Mouse (Mus musculus) urinary bladder, postnatal 25 days (tissue): ENCODE results near the gene Tmem168.
A peak's percentile ranks its signal among the peaks of the same experiment; 100 is the strongest.

Experiments used
- DNase-seq: peaks from one replicate; pipeline ENCODE4 v3.0.0; 2022; ENCODE audit warnings: low spot score

Tmem168 gene

GRCm38 (mm10) chr6:13607621-13608493 lies at the start of gene Tmem168:
Gene Tmem168 (minus strand): TSS chr6:13608100.
- peak; percentile 95 for DNase-seq

- DNase-seq, result no peak
Measured at GRCm38 (mm10) chr6:13654081-13654480, 46.2 kb upstream of the Tmem168 start.

GRCm38 (mm10) chr6:13652284-13652683 lies 44.4 kb upstream of the Tmem168 start:
- DNase-seq, result no peak

GRCm38 (mm10) chr6:13650854-13651253 lies 43.0 kb upstream of the Tmem168 start:
- DNase-seq, result no peak

- no peak for DNase-seq
Measured at GRCm38 (mm10) chr6:13648305-13648704, 40.4 kb upstream of the Tmem168 start.

- DNase-seq, result peak; percentile 11
Measured at GRCm38 (mm10) chr6:13636582-13636989, 28.7 kb upstream of the Tmem168 start.

GRCm38 (mm10) chr6:13632571-13632970 lies 24.7 kb upstream of the Tmem168 start:
- DNase-seq, result no peak

GRCm38 (mm10) chr6:13630607-13631006 lies 22.7 kb upstream of the Tmem168 start:
- no peak for DNase-seq

GRCm38 (mm10) chr6:13619618-13620017 lies 11.7 kb upstream of the Tmem168 start:
- no peak for DNase-seq

GRCm38 (mm10) chr6:13617110-13617509 lies 9.2 kb upstream of the Tmem168 start:
- no peak for DNase-seq

- no peak for DNase-seq
Measured at GRCm38 (mm10) chr6:13614568-13614967, 6.7 kb upstream of the Tmem168 start.

GRCm38 (mm10) chr6:13613671-13614070 lies 5.8 kb upstream of the Tmem168 start:
- DNase-seq, result no peak

GRCm38 (mm10) chr6:13610869-13611268 lies 3.0 kb upstream of the Tmem168 start:
- DNase-seq, result no peak

- no peak for DNase-seq
Measured at GRCm38 (mm10) chr6:13609353-13610140, 1.6 kb upstream of the Tmem168 start.

GRCm38 (mm10) chr6:13606921-13607620 lies 829 bp downstream of the Tmem168 start:
- no peak for DNase-seq

- no peak for DNase-seq
Measured at GRCm38 (mm10) chr6:13606394-13606793, 1.5 kb downstream of the Tmem168 start.

GRCm38 (mm10) chr6:13603134-13603533 lies 4.8 kb downstream of the Tmem168 start:
- no peak for DNase-seq

GRCm38 (mm10) chr6:13601587-13601986 lies 6.3 kb downstream of the Tmem168 start:
- DNase-seq, result no peak

GRCm38 (mm10) chr6:13598239-13598923 lies 9.5 kb downstream of the Tmem168 start:
- DNase-seq, result no peak

- no peak for DNase-seq
Measured at GRCm38 (mm10) chr6:13592729-13593345, 15.1 kb downstream of the Tmem168 start.

- no peak for DNase-seq
Measured at GRCm38 (mm10) chr6:13586560-13586959, 21.3 kb downstream of the Tmem168 start.
